Mouse (Mus musculus) thymus, postnatal 14 days (tissue): ENCODE results near the gene Gm10521.
"Not testable (repeated sequence)": the region's sequence is repeated elsewhere in the genome, so short reads cannot be mapped to it uniquely, and the experiment has no call there.

Experiments
- DNase-seq: peaks from one replicate; pipeline ENCODE4 v3.0.0; 2021

Gene Gm10521

GRCm38 (mm10) chr1:171895364-171895763 is at the start of gene Gm10521:
Gene Gm10521 (plus strand): TSS chr1:171895664.
- not testable (repeated sequence) for DNase-seq

- DNase-seq: no peak
Observed at GRCm38 (mm10) chr1:171848201-171848600, 47.3 kb upstream of the Gm10521 start.

DNA sequence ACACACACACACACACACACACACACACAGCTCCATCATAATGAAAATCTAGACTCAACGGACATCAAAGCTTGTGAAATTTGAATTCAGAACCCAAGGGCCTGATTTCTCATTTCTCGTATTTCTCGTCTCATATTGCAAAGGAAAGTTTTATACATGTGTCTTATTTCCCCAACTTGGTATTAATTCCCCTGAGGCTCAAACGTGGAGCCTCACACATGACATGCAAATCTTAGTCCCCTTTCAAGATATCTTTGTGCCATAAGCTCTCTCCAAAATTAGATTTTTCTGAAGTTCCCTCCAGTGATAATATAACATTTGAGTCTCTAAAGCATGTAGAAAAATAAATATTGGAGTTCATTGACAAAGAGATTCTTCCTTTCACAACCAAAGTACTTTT is 46.7 kb upstream of the Gm10521 start:
- DNase-seq: no peak

DNA sequence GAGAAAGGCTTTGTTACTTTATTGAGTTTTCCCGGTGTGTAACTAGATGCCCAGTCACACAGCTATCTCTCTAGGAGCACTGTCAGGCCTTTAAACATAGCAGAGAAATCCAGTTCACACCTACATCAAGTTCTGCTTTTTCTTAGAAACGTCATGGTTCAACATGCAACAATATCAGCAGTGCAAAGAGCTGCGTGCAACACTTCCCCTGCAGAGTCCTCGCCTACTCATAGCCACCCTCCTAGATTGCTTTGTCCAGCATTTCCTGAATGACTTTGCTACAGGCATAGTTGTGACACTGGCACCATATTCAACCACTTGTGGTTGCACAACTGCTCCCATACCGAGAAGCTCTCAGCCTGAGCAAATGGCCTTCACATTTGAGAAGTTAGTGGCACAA is 46.0 kb upstream of the Gm10521 start:
- peak; percentile 3 for DNase-seq

DNA sequence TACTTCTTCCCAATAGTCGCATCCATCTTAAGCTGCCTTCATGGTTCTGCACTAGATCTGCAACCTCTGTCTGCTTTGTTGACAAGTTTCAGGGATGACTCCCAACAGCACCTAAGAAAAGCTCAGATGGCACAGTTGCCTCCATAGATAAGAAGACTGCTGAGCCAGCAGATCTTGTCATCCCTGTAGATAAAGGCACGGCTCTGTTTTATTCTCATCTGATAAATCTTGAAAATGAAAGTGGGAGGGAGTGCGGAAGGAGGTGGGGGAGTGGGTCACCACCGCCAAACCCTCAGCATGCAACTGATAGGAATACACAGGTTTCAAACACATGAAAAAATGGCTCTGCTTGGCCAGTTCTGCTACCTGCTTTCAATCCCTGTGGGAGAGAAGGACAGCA is 30.0 kb upstream of the Gm10521 start:
- DNase-seq: no peak

DNA sequence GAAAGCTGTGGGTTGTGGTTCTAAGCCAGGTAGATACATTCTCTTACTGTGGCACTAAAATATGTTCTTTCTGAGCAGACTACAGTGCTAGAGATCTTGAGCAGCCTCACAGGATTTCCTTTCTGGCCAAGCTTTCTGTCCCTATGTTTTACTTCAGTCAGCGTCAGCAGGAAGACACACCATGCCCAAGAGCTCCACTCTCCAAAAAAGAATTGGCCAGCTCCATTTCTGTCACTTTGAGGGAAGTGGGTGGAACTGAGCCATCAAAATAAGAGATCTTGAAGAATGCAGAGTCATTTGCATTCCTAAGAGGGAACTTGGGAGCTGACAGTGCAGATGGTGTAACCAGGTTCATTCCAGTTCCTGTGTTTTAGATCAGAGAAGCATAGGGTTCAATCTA is 8.5 kb upstream of the Gm10521 start:
- no peak for DNase-seq

DNA sequence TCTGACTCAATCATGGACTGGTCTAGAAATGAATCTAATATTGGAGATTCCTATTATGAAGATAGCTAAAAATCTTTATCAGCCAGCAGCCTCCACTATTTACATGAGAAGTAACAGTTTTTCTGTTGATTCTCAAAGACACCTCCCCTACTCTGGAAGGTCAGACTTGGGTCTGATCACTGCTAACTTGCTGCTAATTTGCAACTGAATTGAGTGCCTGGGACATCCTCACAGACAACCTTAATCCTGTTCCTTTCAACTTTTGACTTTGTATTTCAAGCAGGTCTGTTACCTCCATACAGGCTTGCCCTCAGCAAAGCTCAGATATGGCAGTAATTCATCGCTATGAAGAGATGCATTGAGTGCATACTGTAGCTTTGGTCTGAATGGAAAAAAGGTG is 8.5 kb downstream of the Gm10521 start:
- no peak for DNase-seq

GRCm38 (mm10) chr1:171915638-171916458 is 20.4 kb downstream of the Gm10521 start:
- DNase-seq: peak; percentile 53

- peak; percentile 61 for DNase-seq
Observed at GRCm38 (mm10) chr1:171917305-171918039, 22.0 kb downstream of the Gm10521 start, which contains the start of gene Slamf6. Gene Slamf6 (plus strand): TSS chr1:171917515.

GRCm38 (mm10) chr1:171918136-171918920 is 22.9 kb downstream of the Gm10521 start:
- no peak for DNase-seq

DNA sequence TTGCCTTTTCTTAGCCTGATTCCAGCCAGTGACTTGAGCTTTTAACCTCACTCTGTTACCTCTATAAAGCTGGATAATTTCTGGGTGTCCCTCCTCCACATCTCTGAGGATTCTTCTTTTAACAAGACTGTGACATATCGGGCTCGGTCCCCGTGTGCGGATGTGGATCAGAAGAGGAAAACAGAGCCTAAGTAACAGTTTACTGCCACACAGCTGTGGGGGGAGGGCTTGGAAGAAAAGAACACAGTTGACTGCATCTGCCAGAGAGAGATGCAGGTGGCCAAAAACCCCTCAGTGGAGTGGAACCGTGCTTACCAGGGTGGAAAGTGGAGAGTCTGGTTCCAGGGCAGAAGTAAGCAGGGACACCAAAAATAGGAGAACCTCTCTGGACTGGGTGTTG is 23.7 kb downstream of the Gm10521 start:
- DNase-seq: peak; percentile 92

GRCm38 (mm10) chr1:171919901-171920510 is 24.5 kb downstream of the Gm10521 start:
- peak; percentile 37 for DNase-seq

DNA sequence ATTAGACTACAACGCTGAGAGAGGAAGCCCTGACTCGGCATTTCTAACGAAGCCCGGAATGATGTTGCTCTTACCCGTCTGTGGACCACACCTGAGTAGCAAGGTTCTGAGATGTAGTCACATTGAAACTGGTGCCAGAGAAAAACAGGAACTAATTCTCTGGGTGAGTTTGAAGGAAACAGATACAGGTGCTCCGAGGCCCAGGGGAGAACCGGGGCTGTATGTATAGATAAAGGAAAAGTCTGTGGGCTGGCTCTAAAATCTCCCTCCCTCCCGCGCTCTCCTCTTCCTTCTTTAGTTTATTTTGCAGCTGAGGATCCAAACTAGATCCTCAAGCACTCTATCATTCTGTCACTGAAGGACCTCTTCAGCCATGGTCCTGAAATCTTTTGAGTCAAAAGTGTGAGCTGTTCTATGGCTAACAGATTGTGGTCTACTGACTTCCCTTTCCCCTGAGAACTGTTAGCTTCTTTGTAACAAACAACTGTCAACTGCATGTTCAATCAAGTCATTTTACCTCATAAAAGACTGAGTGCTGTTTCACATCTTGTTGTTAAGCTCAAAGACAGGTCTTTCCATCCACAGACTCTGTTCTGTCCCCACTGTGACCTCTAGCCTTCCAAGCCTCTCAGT is 25.6 kb downstream of the Gm10521 start:
- peak; percentile 66 for DNase-seq

DNA sequence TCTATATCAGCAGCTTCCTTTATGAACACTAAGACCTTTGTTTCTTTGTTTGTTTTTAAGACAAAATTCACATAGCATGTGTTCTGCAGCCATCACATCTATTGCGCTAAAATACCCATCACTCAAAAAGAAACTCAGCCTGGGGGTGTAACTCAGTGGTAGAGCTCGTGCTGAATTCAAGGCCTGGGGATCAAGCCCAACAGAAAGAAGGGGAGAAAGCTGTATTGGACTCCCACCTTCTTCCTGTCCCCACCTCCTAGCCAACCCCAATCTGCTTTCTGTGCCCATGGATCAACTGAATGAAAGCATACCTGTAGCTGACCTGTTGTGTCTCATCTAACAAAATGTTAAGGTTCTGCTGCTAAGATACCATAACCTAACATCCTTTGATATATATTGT is 26.2 kb downstream of the Gm10521 start:
- DNase-seq: peak; percentile 51

DNA sequence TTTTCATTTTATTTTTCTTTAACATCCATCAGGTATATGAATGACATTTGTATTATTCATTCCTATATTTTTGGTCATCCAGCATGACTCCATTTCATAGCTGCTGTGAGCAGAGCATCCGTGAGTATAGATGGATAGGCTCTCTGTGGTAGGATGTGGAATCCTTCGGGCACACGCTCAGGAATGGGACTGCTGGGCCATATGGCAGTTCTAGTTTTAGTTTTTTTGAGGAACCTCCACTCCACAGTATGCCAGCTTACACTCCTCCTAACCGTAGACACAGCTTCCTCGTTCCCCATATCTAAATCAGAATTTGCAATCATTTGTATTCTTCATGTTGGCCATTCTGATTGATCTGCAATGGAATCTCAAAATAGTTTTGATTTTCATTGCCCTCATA is 27.4 kb downstream of the Gm10521 start:
- no peak for DNase-seq

GRCm38 (mm10) chr1:171924900-171925299 is 29.4 kb downstream of the Gm10521 start:
- no peak for DNase-seq

DNA sequence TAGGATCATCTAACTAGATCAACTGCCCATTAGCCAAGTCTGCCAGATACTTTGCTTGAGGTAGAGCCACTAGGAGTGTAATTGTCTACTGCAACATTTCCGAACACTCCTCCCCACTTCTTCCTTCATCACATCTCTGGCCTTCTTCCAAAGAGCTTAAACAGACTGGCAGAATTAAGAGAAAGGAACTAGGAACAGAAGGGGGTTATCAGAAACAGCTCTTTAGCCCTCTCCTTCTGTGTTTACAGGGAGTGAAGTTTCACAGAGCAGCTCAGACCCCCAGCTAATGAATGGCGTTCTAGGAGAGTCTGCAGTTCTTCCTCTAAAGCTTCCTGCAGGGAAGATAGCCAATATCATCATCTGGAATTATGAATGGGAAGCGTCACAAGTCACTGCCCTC is 38.4 kb downstream of the Gm10521 start:
- DNase-seq: no peak

DNA sequence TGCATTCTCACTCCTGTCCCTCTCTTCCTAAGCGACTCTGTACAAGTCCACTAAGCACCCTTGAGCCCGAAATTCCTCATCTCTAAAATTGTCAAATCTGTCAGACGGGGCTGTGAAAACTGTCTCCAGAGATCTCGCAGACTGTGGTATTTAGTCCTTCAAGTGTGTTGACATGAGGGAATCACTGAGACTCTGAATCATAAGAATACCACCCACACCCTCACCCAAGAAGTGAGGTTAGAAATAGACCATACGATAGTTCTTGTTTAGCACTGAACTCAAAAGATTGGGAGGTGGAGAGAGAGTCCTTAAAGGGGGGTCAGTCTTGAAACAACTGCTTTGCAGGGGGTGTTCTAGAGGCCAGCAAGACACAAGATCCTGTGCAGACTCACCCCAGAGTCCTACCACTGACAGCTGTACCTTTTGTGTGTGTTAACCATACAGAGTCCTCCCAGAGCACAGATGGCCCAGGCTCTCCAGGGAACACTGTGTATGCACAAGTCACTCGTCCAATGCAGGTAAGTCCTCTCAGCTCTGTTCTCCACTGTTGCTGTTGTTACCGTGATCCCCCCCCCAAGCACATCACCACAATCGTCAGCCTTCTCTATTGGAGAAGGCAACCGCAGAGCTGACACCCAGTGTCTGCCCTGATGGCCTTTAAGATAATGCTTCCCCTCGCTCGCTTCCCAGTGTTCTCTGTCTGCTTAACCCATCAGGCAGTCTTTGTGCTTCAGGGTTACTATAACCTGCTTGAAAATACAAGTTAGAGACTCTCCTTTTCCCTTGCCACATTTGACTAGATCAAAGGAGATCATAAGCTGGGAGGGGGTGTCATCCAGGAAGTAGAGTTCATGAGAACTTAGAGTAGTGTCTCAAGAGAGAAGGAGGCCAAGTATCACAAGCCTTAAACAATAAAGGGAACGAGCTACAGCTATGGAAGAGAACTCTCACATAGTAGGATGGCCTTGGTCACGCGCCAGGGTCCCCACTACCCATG is 43.8 kb downstream of the Gm10521 start:
- peak; percentile 49 for DNase-seq

DNA sequence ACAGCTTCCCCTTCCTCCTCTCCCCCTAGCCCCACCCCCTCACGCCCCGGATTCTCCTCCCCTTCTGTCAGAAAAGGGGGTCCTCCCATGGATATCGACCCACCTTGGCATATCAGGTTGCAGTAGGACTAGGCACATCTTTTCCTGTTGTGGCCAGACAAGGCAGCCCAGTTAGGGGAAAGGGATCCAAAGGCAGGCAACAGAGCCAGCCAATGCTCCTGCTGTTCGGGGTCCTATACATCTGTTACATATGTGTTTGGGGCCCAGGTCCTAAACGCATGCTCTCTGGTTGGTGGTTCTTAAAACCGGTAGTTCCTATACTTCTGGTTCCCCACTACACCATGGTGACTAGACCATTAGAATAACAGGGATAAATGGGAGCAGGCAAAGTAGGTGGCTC is 45.2 kb downstream of the Gm10521 start:
- DNase-seq: no peak

- DNase-seq: no peak
Observed at GRCm38 (mm10) chr1:171946447-171946995, 51.1 kb downstream of the Gm10521 start.
